Mouse (Mus musculus) frontal cortex, postnatal 25 days (tissue): Measurements from ENCODE around the gene Ppp2r3a.

ENCODE experiments used
- DNase-seq, 2 experiments: peaks; one replicate each; pipeline ENCODE4 v3.0.0; 2022; ENCODE audit warnings: low spot score in 2 of 2

The Ppp2r3a gene

GRCm38 (mm10) chr9:101252541-101252940 lies 946 bp upstream of the Ppp2r3a start:
- no peak for DNase-seq

GRCm38 (mm10) chr9:101250981-101251643 lies 483 bp downstream of the Ppp2r3a start:
- peak; percentile 36 to 39 for DNase-seq

GRCm38 (mm10) chr9:101250486-101250885 lies 1.1 kb downstream of the Ppp2r3a start:
- DNase-seq, result no peak

- DNase-seq, result no peak
These were observed 2.0 kb downstream of the Ppp2r3a start for GRCm38 (mm10) chr9:101249626-101250025.

- no peak for DNase-seq
These were observed 4.1 kb downstream of the Ppp2r3a start for GRCm38 (mm10) chr9:101247541-101247940.

- no peak for DNase-seq
These were observed 6.1 kb downstream of the Ppp2r3a start for GRCm38 (mm10) chr9:101245493-101245892.

GRCm38 (mm10) chr9:101243711-101244110 lies 7.9 kb downstream of the Ppp2r3a start:
- no peak for DNase-seq

GRCm38 (mm10) chr9:101240161-101240560 lies 11.4 kb downstream of the Ppp2r3a start:
- DNase-seq, result no peak

GRCm38 (mm10) chr9:101235786-101236185 lies 15.8 kb downstream of the Ppp2r3a start:
- no peak for DNase-seq

- DNase-seq, result no peak
These were observed 19.6 kb downstream of the Ppp2r3a start for GRCm38 (mm10) chr9:101232034-101232433.

GRCm38 (mm10) chr9:101230028-101230427 lies 21.6 kb downstream of the Ppp2r3a start:
- DNase-seq, result no peak

GRCm38 (mm10) chr9:101228892-101229291 lies 22.7 kb downstream of the Ppp2r3a start:
- no peak for DNase-seq

GRCm38 (mm10) chr9:101207984-101208383 lies 43.6 kb downstream of the Ppp2r3a start:
- DNase-seq, result no peak

GRCm38 (mm10) chr9:101206516-101206915 lies 45.1 kb downstream of the Ppp2r3a start:
- no peak for DNase-seq

- no peak for DNase-seq
These were observed 46.4 kb downstream of the Ppp2r3a start for GRCm38 (mm10) chr9:101205216-101205615.

GRCm38 (mm10) chr9:101204059-101204458 lies 47.5 kb downstream of the Ppp2r3a start:
- no peak for DNase-seq

- DNase-seq, result no peak
These were observed 51.0 kb downstream of the Ppp2r3a start for GRCm38 (mm10) chr9:101200627-101201026.

- no peak for DNase-seq
These were observed 52.8 kb downstream of the Ppp2r3a start for GRCm38 (mm10) chr9:101198804-101199203.

GRCm38 (mm10) chr9:101198261-101198660 lies 53.3 kb downstream of the Ppp2r3a start:
- DNase-seq, result no peak

- DNase-seq, result peak; percentile 83 to 84
These were observed 69.5 kb downstream of the Ppp2r3a start for GRCm38 (mm10) chr9:101181962-101182701.

GRCm38 (mm10) chr9:101181291-101181690 lies 70.3 kb downstream of the Ppp2r3a start:
- DNase-seq, result no peak

GRCm38 (mm10) chr9:101180234-101180633 lies 71.4 kb downstream of the Ppp2r3a start:
- DNase-seq, result no peak

GRCm38 (mm10) chr9:101160627-101161026 lies 91.0 kb downstream of the Ppp2r3a start:
- no peak for DNase-seq
